ENCODE assay signal across 8 mouse cellular contexts in the genomic region with DNA sequence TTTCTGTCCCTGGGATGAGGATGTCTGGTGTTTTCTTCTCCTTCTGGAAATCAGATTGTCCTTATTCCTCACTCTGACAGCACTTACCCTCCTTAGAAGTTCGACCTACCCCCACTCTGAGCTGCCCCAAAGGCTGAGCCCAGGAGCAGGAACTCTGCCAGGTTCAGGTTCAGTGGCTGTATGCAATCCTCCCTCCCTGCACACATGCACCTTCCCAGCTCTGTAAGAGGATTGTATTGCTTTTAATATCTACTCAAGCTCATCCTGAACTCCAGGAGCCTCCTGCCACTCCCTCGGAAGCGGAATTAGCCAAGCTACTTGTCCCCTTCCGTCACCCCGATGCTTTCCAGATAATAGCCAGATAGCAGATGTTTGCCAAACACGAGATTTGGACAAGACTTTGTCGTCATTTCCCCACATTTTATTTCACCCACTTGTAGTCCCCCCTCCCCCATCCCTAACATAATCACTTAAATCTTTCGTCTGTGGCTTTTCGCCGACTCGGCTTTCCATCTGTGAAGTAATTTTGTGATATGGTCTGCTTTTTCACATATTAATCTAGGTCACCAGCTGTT. TPM values are rescaled to one million over a fixed set of nuclear protein-coding genes. Genes with fewer than 3 reads are reported as not detected.
DNase-seq lines count a peak whose midpoint lies in the region; ATAC-seq and TF ChIP-seq lines count a peak whose summit lies in the region.

No protein-coding gene starts in this region.

- H3K9ac ChIP-seq in stomach, embryonic 16.5 days (ENCODE audit: low read length), result no peak overlapping the region
- H3K9ac ChIP-seq in stomach, postnatal 0 days (ENCODE audit: low read length), result no peak overlapping the region

- peaks cover 12% of the 10 kb centered on the region for H3K27me3 ChIP-seq in stomach, embryonic 16.5 days (ENCODE audit: control insufficient read depth, insufficient read depth, low read length)
- no peaks in the 10 kb centered on the region for H3K27me3 ChIP-seq in stomach, postnatal 0 days (ENCODE audit: control insufficient read depth, insufficient read depth, low read length)

- WGBS in stomach, embryonic 16.5 days, result 33% methylated on average over 11 of the region's 11 CpGs
- WGBS in stomach, postnatal 0 days, result 28% methylated on average over 11 of the region's 11 CpGs

- DNase-seq in embryo, embryonic 11 days, result peak; percentile 6
- DNase-seq in embryo, embryonic 10.5 days (ENCODE audit: low spot score), result no peak
- no peak for DNase-seq in stomach, postnatal 0 days (ENCODE audit: low spot score)
- peak; percentile 30 to 52 for DNase-seq in kidney, postnatal 4 days
- no peak for DNase-seq in thymus, postnatal 14 days
- DNase-seq in urinary bladder, adult 2 months (ENCODE audit: low spot score), result no peak

- no peak overlapping the region for H3K27ac ChIP-seq in stomach, embryonic 16.5 days (ENCODE audit: low read length)
- H3K27ac ChIP-seq in stomach, postnatal 0 days (replicated peaks), result no peak overlapping the region

- no peak for ATAC-seq in stomach, embryonic 16.5 days (ENCODE audit: insufficient read depth, low FRiP score)
- ATAC-seq in stomach, postnatal 0 days (ENCODE audit: low FRiP score, low TSS enrichment), result no peak
- no peak for ATAC-seq in erythroid progenitor cell, adult 5-6 weeks (replicated peaks; ENCODE audit: low FRiP score, poor library complexity, severe bottlenecking)

- H3K4me3 ChIP-seq in stomach, embryonic 16.5 days (replicated peaks; ENCODE audit: low read length), result no peak overlapping the region
- H3K4me3 ChIP-seq in stomach, postnatal 0 days (ENCODE audit: low read depth, low read length), result no peak overlapping the region

- no peaks in the 10 kb centered on the region for H3K9me3 ChIP-seq in stomach, embryonic 16.5 days (replicated peaks; ENCODE audit: control insufficient read depth, low read length)
- no peaks in the 10 kb centered on the region for H3K9me3 ChIP-seq in stomach, postnatal 0 days (ENCODE audit: control insufficient read depth, low read length)

- no peak for TF ChIP-seq EP300 in stomach, postnatal 0 days (optimal IDR thresholded peaks at IDR 0.05)

- TF ChIP-seq CTCF in stomach, postnatal 0 days (IDR thresholded peaks at IDR 0.05; ENCODE audit: low read depth), result no peak

- H3K4me2 ChIP-seq in stomach, embryonic 16.5 days (ENCODE audit: low read depth, low read length), result peak overlapping the region; percentile 96; the same call in 1 of the 2 replicates
- no peak overlapping the region for H3K4me2 ChIP-seq in stomach, postnatal 0 days (replicated peaks; ENCODE audit: low read depth)

- H3K36me3 ChIP-seq in stomach, embryonic 16.5 days (ENCODE audit: control insufficient read depth, insufficient read depth, low read length), result no peaks in the 10 kb centered on the region
- H3K36me3 ChIP-seq in stomach, postnatal 0 days (ENCODE audit: control insufficient read depth, insufficient read depth, low read length), result no peaks in the 10 kb centered on the region

- H3K4me1 ChIP-seq in stomach, embryonic 16.5 days (ENCODE audit: control insufficient read depth, insufficient read depth, low read length), result peaks cover 3% of the 10 kb centered on the region; the same call in 1 of the 2 replicates
- H3K4me1 ChIP-seq in stomach, postnatal 0 days (replicated peaks; ENCODE audit: control insufficient read depth, insufficient read depth), result no peaks in the 10 kb centered on the region; the same call in 1 of the 2 replicates

RNA-seq across cellular contexts. Expression of gene Amph, which starts 1.7 kb away (rescaled TPM):
- 2.0 and 2.2 TPM in 2 replicates for polyA plus RNA-seq in stomach, embryonic 16.5 days (2015; fragmentation: Nextera tagmentation; extraction: Ambion mirVana)
- polyA plus RNA-seq in stomach, postnatal 0 days (2015; fragmentation: Nextera tagmentation; extraction: Ambion mirVana), result 1.3 and 1.4 TPM in 2 replicates
- 2.1 and 2.4 TPM in 2 replicates for polyA plus RNA-seq in urinary bladder, adult 2 months (2012; rRNA removed)
- not detected in 2 replicates for total RNA-seq in erythroid progenitor cell, adult 5-6 weeks (2015; ENCODE audit: low replicate concordance)
- total RNA-seq in erythroid progenitor cell, adult 5-6 weeks (2017; ENCODE audit: low replicate concordance), result not detected in 2 replicates

Comparison
In these comparisons a context has a peak if more than half of its experiments do, and no peak if none do; other contexts are left out.
1. DNase-seq: peak in embryo, embryonic 11 days (single experiment) and kidney, postnatal 4 days (2 of 2); none in embryo, embryonic 10.5 days (single experiment), stomach, postnatal 0 days (single experiment), thymus, postnatal 14 days (single experiment) and urinary bladder, adult 2 months (single experiment).